Mouse (Mus musculus) lung, embryonic 15.5 days (tissue): Measurements from ENCODE around the gene Hexim2. TPM values are rescaled to one million over a fixed set of nuclear protein-coding genes. Genes with fewer than 3 reads are reported as not detected.

ENCODE experiments used
- ATAC-seq: fragments of 200-750 bp; cut with Nextera tagmentation; 2 replicates; pipeline ENCODE4 v1.8.0; 2017; ENCODE audit warnings: moderate number of reproducible peaks, borderline replicate concordance; ENCODE audit not compliant: low FRiP score, low TSS enrichment; ENCODE audit errors: extremely low read depth
- H3K27ac ChIP-seq: fragments of 300-500 bp; sonication (generic); 2 replicates; pipeline ENCODE4 v1.5.1; 2015; ENCODE audit warnings: moderate library complexity, mild to moderate bottlenecking, inconsistent platforms
- H3K27me3 ChIP-seq: fragments of 300-500 bp; sonication (generic); 2 replicates; pipeline ENCODE4 v1.6.1; 2015; ENCODE audit warnings: inconsistent platforms
- H3K36me3 ChIP-seq: fragments of 300-500 bp; sonication (generic); 2 replicates; pipeline ENCODE4 v1.6.1; 2015; ENCODE audit warnings: inconsistent platforms
- H3K4me1 ChIP-seq: fragments of 300-500 bp; sonication (generic); 2 replicates; pipeline ENCODE4 v1.6.1; 2015; ENCODE audit warnings: inconsistent platforms
- H3K4me2 ChIP-seq: fragments of 300-500 bp; sonication (generic); 2 replicates; pipeline ENCODE4 v1.6.1; 2015; ENCODE audit warnings: inconsistent platforms, mild to moderate bottlenecking, moderate library complexity
- H3K4me3 ChIP-seq: fragments of 300-500 bp; sonication (generic); 2 replicates; pipeline ENCODE4 v1.5.1; 2015; ENCODE audit warnings: mild to moderate bottlenecking, inconsistent platforms
- H3K9ac ChIP-seq: fragments of 300-500 bp; sonication (generic); 2 replicates; pipeline ENCODE4 v1.6.1; 2015; ENCODE audit warnings: inconsistent platforms
- H3K9me3 ChIP-seq: fragments of 300-500 bp; sonication (generic); 2 replicates; pipeline ENCODE4 v1.6.1; 2016; ENCODE audit warnings: inconsistent platforms
- WGBS: fragments of 180-500 bp; shearing (Covaris S2); methylation state at CpG from one replicate; pipeline ENCODE4 v1.1.7; 2015; 5-methylcytosine and 5-hydroxymethylcytosine counted together
- polyA plus RNA-seq: library from polyadenylated mRNA; unstranded; fragments of >200 nt; fragmentation: Nextera tagmentation; extraction: Ambion mirVana; gene quantifications from 2 replicates; pipeline ENCODE4 v1.2.1, GENCODE M21; 2015

Gene Hexim2
- polyA plus RNA-seq, 1 experiment from 2014 or later = 9.6 TPM

DNA sequence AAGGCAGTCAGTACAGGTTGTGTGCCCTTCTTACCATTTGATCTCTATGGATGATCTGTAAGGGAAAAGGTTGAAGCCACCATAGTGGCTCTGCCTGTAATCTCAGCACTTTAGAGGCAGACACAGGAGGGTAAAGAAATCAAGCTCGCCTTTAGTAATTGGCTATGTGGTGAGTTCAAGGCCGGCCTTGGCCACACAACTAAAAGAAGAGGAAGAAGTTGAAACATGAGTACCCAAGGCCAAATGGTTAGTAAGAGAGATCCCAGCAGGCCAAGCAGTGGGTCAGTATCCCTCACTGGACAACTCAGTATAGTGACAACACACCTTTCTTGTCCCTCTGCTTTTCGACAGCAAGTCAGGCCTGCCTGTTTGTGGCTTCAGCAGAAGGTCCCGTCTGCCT, 17.5 kb downstream of the Hexim2 start:
- H3K4me1 ChIP-seq = 0 out of 2 replicates have a peak, but pooled peaks cover 5% of the 10 kb centered on the region
- no peak overlapping the region for H3K4me3 ChIP-seq
- ATAC-seq = no peak
- no peak overlapping the region for H3K4me2 ChIP-seq
- H3K9ac ChIP-seq = no peak overlapping the region
- no peaks in the 10 kb centered on the region for H3K36me3 ChIP-seq
- H3K9me3 ChIP-seq = no peaks in the 10 kb centered on the region
- no peak overlapping the region for H3K27ac ChIP-seq
- no peaks in the 10 kb centered on the region for H3K27me3 ChIP-seq
- WGBS = 94% methylated on average over 4 of the region's 4 CpGs

GRCm38 (mm10) chr11:103158621-103159478, 26.6 kb downstream of the Hexim2 start:
- H3K4me1 ChIP-seq = peaks cover 9% of the 10 kb centered on the region
- H3K9me3 ChIP-seq = no peaks in the 10 kb centered on the region
- H3K36me3 ChIP-seq = no peaks in the 10 kb centered on the region
- peak overlapping the region; percentile 70 for H3K27ac ChIP-seq
- WGBS = 1% methylated on average over 25 of the region's 25 CpGs
- H3K4me2 ChIP-seq = peak overlapping the region; percentile 80
- H3K9ac ChIP-seq = peak overlapping the region; percentile 43
- H3K4me3 ChIP-seq = peak overlapping the region; percentile 39
- no peaks in the 10 kb centered on the region for H3K27me3 ChIP-seq
- ATAC-seq = peak; percentile 94

DNA sequence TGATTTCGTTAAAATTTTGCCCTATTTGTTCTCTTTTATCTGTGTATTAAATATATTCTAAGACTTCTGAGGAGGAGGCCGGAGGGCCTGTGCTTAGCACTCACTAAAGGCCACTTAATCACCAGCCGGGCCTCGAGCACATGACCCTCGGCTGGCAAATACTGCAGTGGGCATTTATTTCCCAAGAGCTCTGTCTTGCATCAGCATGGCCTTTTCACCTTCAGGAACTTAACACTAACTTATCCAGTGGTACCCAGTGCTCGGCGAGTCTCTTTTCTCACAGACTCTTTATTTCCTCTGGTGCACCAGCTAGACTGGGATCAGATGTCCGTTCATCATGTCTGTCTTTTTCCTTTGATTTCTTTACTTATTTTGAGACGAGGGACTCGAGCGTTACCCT, 28.5 kb downstream of the Hexim2 start:
- Histone ChIP-seq H3K4me1 (peaks cover 9% of the 10 kb centered on the region), H3K27ac (no peak overlapping the region), H3K9me3 (no peaks in the 10 kb centered on the region), H3K36me3 (no peaks in the 10 kb centered on the region), H3K4me2 (no peak overlapping the region), H3K4me3 (no peak overlapping the region), H3K27me3 (no peaks in the 10 kb centered on the region), H3K9ac (no peak overlapping the region)
- WGBS = 79% methylated on average over 11 of the region's 11 CpGs
- no peak for ATAC-seq

DNA sequence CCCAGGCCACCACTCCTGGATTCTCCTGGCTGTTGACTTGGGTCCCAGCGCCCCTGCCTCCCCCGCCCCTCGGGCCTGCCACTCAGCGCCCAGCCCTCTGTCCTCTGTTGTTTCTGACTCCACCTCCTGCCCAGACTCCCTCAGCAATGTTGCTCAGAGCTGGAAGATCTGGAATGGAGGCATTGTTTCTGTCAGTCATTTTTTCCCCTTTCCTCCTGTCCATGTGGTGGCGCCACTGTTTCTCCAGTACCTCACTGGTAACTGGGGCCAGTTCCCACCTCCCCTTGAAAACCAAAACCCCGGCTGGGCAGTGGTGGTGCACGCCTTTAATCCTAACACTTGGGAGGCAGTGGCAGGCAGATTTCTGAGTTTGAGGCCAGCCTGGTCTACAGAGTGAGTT, 29.2 kb downstream of the Hexim2 start:
- no peak for ATAC-seq
- 65% methylated on average over 7 of the region's 7 CpGs for WGBS
- H3K9me3 ChIP-seq = no peaks in the 10 kb centered on the region
- no peak overlapping the region for H3K27ac ChIP-seq
- no peak overlapping the region for H3K4me2 ChIP-seq
- peaks cover 9% of the 10 kb centered on the region for H3K4me1 ChIP-seq
- H3K9ac ChIP-seq = no peak overlapping the region
- H3K27me3 ChIP-seq = no peaks in the 10 kb centered on the region
- H3K4me3 ChIP-seq = no peak overlapping the region
- no peaks in the 10 kb centered on the region for H3K36me3 ChIP-seq

DNA sequence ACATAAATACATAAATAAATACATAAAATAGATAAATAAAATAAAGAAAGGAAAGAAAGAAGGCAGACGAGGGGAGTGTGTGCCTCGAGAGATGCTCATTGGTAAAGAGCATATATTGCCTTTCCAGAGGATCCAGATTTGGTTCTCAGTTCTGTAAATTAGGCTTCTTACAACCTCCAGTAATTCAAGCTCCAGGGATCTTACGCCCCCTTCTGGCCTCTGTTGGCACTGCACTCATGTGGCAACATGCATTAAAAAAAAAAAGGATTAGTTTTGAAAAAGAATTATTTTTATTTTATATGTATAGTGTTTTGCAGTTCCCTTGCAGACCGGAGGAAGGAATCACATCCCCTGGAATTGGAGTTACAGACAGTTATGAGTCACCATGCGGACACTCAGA, 29.9 kb downstream of the Hexim2 start:
- no peak overlapping the region for H3K9ac ChIP-seq
- no peaks in the 10 kb centered on the region for H3K9me3 ChIP-seq
- no peak overlapping the region for H3K27ac ChIP-seq
- H3K4me3 ChIP-seq = no peak overlapping the region
- H3K4me2 ChIP-seq = no peak overlapping the region
- no peaks in the 10 kb centered on the region for H3K27me3 ChIP-seq
- H3K4me1 ChIP-seq = peaks cover 9% of the 10 kb centered on the region
- no peak for ATAC-seq
- 86% methylated on average over 5 of the region's 5 CpGs for WGBS
- no peaks in the 10 kb centered on the region for H3K36me3 ChIP-seq

DNA sequence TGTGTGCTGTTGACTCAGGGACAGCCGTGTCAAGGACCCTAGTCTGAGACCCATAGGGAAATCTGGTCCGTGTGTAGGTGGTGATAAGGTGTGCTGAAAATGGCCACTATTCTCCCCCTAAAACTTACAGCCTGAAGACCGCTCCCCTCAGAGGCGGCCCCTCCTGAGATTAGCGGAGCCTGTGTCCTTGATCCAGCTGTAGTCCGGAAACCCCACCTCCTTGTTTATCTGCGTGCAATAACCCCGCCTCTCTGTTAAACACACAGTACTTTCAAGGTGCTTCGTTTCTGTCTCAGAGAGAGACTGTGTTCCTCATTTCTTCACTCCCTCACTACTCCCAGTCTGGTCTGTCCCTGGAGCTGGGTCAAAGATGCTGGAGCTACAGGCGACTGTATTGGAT, 32.2 kb downstream of the Hexim2 start:
- no peak overlapping the region for H3K4me2 ChIP-seq

DNA sequence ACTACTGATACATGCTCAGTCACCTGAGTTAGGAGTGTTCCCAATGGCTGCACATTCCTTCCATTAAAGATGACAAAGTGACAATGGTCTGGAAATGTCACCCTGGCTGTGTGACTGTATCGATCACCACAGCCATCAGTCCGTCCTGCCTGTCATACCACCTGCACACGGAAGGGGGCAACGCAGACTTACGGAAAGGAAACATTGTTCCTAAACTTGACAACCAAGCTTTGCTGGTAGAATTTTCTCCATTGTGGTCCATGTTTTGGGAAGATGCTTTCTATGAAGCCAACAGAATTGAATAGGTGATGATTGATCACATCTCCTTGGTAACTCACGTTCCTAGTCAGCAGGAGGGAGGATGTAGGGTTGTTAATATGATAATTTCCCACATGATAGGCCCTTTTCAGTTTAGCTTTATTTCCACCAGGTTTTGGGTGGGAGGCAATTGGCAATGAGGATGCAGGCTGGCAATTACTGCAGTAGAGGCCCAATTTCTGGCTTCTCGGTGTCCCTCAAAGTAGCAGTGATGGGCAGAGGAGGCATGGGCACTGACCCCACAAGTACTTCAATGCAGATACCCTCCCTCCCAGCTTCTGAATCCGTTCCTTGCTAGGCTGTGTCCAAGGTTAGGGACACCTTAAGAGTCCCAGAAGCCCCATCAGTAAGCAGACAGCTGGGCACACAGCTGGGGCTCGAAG, 36.6 kb downstream of the Hexim2 start:
- H3K36me3 ChIP-seq = no peaks in the 10 kb centered on the region
- ATAC-seq = no peak
- WGBS = 19% methylated on average over 9 of the region's 9 CpGs
- no peaks in the 10 kb centered on the region for H3K9me3 ChIP-seq
- H3K4me3 ChIP-seq = no peak overlapping the region
- H3K27ac ChIP-seq = no peak overlapping the region
- H3K4me2 ChIP-seq = no peak overlapping the region
- peaks cover 49% of the 10 kb centered on the region for H3K27me3 ChIP-seq
- no peak overlapping the region for H3K9ac ChIP-seq
- peaks cover 12% of the 10 kb centered on the region for H3K4me1 ChIP-seq

More for the DNA sequence above, 32.2 kb downstream of the Hexim2 start:
- H3K9ac ChIP-seq = no peak overlapping the region
- peaks cover 6% of the 10 kb centered on the region for H3K27me3 ChIP-seq
- no peaks in the 10 kb centered on the region for H3K4me1 ChIP-seq
- H3K4me3 ChIP-seq = no peak overlapping the region
- WGBS = 17% methylated on average over 10 of the region's 10 CpGs
- H3K27ac ChIP-seq = no peak overlapping the region
- no peak for ATAC-seq
- H3K9me3 ChIP-seq = no peaks in the 10 kb centered on the region
- H3K36me3 ChIP-seq = no peaks in the 10 kb centered on the region

- Histone ChIP-seq H3K27ac (no peak overlapping the region), H3K36me3 (no peaks in the 10 kb centered on the region), H3K4me2 (no peak overlapping the region), H3K4me3 (no peak overlapping the region), H3K9me3 (no peaks in the 10 kb centered on the region), H3K9ac (no peak overlapping the region), H3K27me3 (peaks cover 49% of the 10 kb centered on the region), H3K4me1 (peaks cover 12% of the 10 kb centered on the region)
- WGBS = 77% methylated on average over 5 of the region's 5 CpGs
- no peak for ATAC-seq
Measured at GRCm38 (mm10) chr11:103169664-103170063, 37.4 kb downstream of the Hexim2 start.

- no peak overlapping the region for H3K27ac ChIP-seq
- H3K9me3 ChIP-seq = no peaks in the 10 kb centered on the region
- peaks cover 12% of the 10 kb centered on the region for H3K4me1 ChIP-seq
- ATAC-seq = no peak
- peaks cover 49% of the 10 kb centered on the region for H3K27me3 ChIP-seq
- peak overlapping the region; percentile 98 for H3K4me2 ChIP-seq
- no peak overlapping the region for H3K9ac ChIP-seq
- H3K36me3 ChIP-seq = no peaks in the 10 kb centered on the region
- WGBS = 37% methylated on average over 3 of the region's 3 CpGs
- H3K4me3 ChIP-seq = peak overlapping the region; percentile 54
Measured at GRCm38 (mm10) chr11:103170111-103170493, 37.9 kb downstream of the Hexim2 start.

- ATAC-seq = peak; percentile 12; the same call in 1 of the 2 replicates
- peak within 1 kb of the TSS; percentile 54 for H3K4me3 ChIP-seq
- no peaks in the 10 kb centered on the region for H3K36me3 ChIP-seq
- no peak within 1 kb of the TSS for H3K27ac ChIP-seq
- H3K9ac ChIP-seq = peak within 1 kb of the TSS; percentile 36
- H3K4me2 ChIP-seq = peak within 1 kb of the TSS; percentile 98
- WGBS = 1% methylated on average over 61 of the region's 84 CpGs
- no peaks in the 10 kb centered on the region for H3K9me3 ChIP-seq
- H3K27me3 ChIP-seq = peaks cover 49% of the 10 kb centered on the region
- H3K4me1 ChIP-seq = peaks cover 12% of the 10 kb centered on the region
Measured at GRCm38 (mm10) chr11:103170494-103171285, 38.5 kb downstream of the Hexim2 start, which contains the start of gene Fmnl1. TSS of gene Fmnl1 (plus strand) at chr11:103171107.

- ATAC-seq = no peak
- H3K4me1 ChIP-seq = peaks cover 12% of the 10 kb centered on the region
- no peaks in the 10 kb centered on the region for H3K9me3 ChIP-seq
- peak overlapping the region; percentile 98 for H3K4me2 ChIP-seq
- no peaks in the 10 kb centered on the region for H3K36me3 ChIP-seq
- peaks cover 49% of the 10 kb centered on the region for H3K27me3 ChIP-seq
- peak overlapping the region; percentile 36 for H3K9ac ChIP-seq
- peak overlapping the region; percentile 54 for H3K4me3 ChIP-seq
- H3K27ac ChIP-seq = no peak overlapping the region
- WGBS = 2% methylated on average over 23 of the region's 23 CpGs
Measured at GRCm38 (mm10) chr11:103171286-103171620, 39.0 kb downstream of the Hexim2 start.
